Mouse (Mus musculus): Measurements from ENCODE around the gene Slc39a8. TPM values are rescaled to one million over a fixed set of nuclear protein-coding genes. Genes with fewer than 3 reads are reported as not detected.

Gene Slc39a8
- polyA plus RNA-seq (2015; fragmentation: Nextera tagmentation; extraction: Ambion mirVana), result 14.3 and 15.2 TPM in 2 replicates

- Histone ChIP-seq H3K27ac (replicated peaks) (peak within 1 kb of the TSS; percentile 51; the same call in 1 of the 2 replicates), H3K4me2 (replicated peaks) (peak within 1 kb of the TSS; percentile 90), H3K27me3 (no peaks in the 10 kb centered on the region), H3K36me3 (no peaks in the 10 kb centered on the region), H3K9me3 (replicated peaks) (no peaks in the 10 kb centered on the region), H3K4me3 (replicated peaks) (peak within 1 kb of the TSS; percentile 63), H3K4me1 (peaks cover 14% of the 10 kb centered on the region), H3K9ac (peak within 1 kb of the TSS; percentile 52)
- ATAC-seq (ENCODE audit: insufficient number of reproducible peaks, low FRiP score, low TSS enrichment, low read depth), result peak; percentile 87
- 2% methylated on average over 22 of the region's 22 CpGs for WGBS
Observed at GRCm38 (mm10) chr3:135825016-135825753, at the start of gene Slc39a8. Gene Slc39a8 (plus strand): TSS chr3:135825279.

- WGBS, result 75% methylated on average over 7 of the region's 7 CpGs
- no peaks in the 10 kb centered on the region for H3K27me3 ChIP-seq
- ATAC-seq (ENCODE audit: insufficient number of reproducible peaks, low FRiP score, low TSS enrichment, low read depth), result no peak
Observed at GRCm38 (mm10) chr3:135785065-135785464, 40.0 kb upstream of the Slc39a8 start.

GRCm38 (mm10) chr3:135796117-135796516 is 29.0 kb upstream of the Slc39a8 start:
- no peak overlapping the region for H3K9ac ChIP-seq
- H3K27ac ChIP-seq (replicated peaks), result no peak overlapping the region
- H3K27me3 ChIP-seq, result no peaks in the 10 kb centered on the region
- 92% methylated on average over 6 of the region's 6 CpGs for WGBS
- H3K36me3 ChIP-seq, result no peaks in the 10 kb centered on the region
- H3K9me3 ChIP-seq (replicated peaks), result no peaks in the 10 kb centered on the region
- no peak overlapping the region for H3K4me2 ChIP-seq (replicated peaks)
- ATAC-seq (ENCODE audit: insufficient number of reproducible peaks, low FRiP score, low TSS enrichment, low read depth), result no peak
- H3K4me3 ChIP-seq (replicated peaks), result no peak overlapping the region
- H3K4me1 ChIP-seq, result no peaks in the 10 kb centered on the region

More at GRCm38 (mm10) chr3:135785065-135785464, 40.0 kb upstream of the Slc39a8 start:
- Histone ChIP-seq H3K4me3 (replicated peaks) (no peak overlapping the region), H3K4me2 (replicated peaks) (no peak overlapping the region), H3K9me3 (replicated peaks) (no peaks in the 10 kb centered on the region), H3K4me1 (no peaks in the 10 kb centered on the region), H3K9ac (no peak overlapping the region), H3K36me3 (no peaks in the 10 kb centered on the region), H3K27ac (replicated peaks) (no peak overlapping the region)

GRCm38 (mm10) chr3:135798241-135798640 is 26.8 kb upstream of the Slc39a8 start:
- no peak overlapping the region for H3K27ac ChIP-seq (replicated peaks)
- no peaks in the 10 kb centered on the region for H3K9me3 ChIP-seq (replicated peaks)
- no peak overlapping the region for H3K4me2 ChIP-seq (replicated peaks)
- no peaks in the 10 kb centered on the region for H3K27me3 ChIP-seq
- no peak overlapping the region for H3K4me3 ChIP-seq (replicated peaks)
- H3K9ac ChIP-seq, result no peak overlapping the region
- no peak for ATAC-seq (ENCODE audit: insufficient number of reproducible peaks, low FRiP score, low TSS enrichment, low read depth)
- no peaks in the 10 kb centered on the region for H3K36me3 ChIP-seq
- whole genome bisulfite sequencing, result 39% methylated on average over 3 of the region's 3 CpGs
- H3K4me1 ChIP-seq, result no peaks in the 10 kb centered on the region

DNA sequence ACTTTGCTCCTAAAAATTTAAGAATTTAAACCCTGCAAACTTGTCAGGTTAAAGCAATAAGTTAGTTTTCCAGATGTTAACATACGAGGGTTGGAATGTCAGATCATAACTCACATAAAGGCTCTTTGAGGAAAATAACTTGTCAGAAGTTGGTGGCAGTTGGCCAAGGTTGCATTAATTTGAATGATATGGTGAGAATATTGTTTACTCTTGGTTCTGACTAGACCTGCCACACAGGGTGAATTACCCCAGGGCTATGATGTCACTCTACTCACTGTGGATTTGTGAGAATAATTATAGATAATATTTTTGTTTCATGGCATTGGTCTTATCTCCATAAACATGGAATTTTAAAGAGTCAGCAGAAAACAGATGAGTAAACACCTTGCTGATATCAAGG is 26.4 kb upstream of the Slc39a8 start:
- Histone ChIP-seq H3K27me3 (no peaks in the 10 kb centered on the region), H3K4me2 (replicated peaks) (no peak overlapping the region), H3K9ac (no peak overlapping the region), H3K4me1 (no peaks in the 10 kb centered on the region), H3K27ac (replicated peaks) (no peak overlapping the region), H3K9me3 (replicated peaks) (no peaks in the 10 kb centered on the region), H3K36me3 (no peaks in the 10 kb centered on the region), H3K4me3 (replicated peaks) (no peak overlapping the region)
- no peak for ATAC-seq (ENCODE audit: insufficient number of reproducible peaks, low FRiP score, low TSS enrichment, low read depth)
- 20% methylated on average over 1 of the region's 1 CpGs for WGBS

DNA sequence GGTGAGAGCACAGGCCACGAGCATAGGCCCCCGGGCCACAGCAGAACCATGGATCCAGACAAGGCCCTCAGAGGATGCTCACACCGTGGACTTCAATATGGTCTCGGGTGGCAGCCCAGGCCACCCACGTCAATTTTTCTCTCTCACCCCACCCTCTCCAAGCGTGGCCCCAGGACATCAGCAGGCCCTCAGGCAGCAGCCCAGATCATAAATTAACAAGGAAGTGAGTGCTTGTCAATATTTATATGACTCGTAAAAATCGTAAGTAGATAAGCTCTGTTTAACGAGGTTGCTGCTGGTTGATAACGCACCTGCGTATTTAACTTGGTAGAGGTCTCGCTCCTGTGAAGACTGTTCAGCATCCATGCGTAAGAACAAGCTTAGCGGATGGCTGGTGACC is 10.4 kb upstream of the Slc39a8 start:
- Histone ChIP-seq H3K4me3 (replicated peaks) (no peak overlapping the region), H3K9me3 (replicated peaks) (no peaks in the 10 kb centered on the region), H3K4me1 (no peaks in the 10 kb centered on the region), H3K9ac (no peak overlapping the region), H3K4me2 (replicated peaks) (no peak overlapping the region), H3K36me3 (no peaks in the 10 kb centered on the region), H3K27ac (replicated peaks) (no peak overlapping the region), H3K27me3 (no peaks in the 10 kb centered on the region)
- no peak for ATAC-seq (ENCODE audit: insufficient number of reproducible peaks, low FRiP score, low TSS enrichment, low read depth)
- 87% methylated on average over 14 of the region's 14 CpGs for WGBS

DNA sequence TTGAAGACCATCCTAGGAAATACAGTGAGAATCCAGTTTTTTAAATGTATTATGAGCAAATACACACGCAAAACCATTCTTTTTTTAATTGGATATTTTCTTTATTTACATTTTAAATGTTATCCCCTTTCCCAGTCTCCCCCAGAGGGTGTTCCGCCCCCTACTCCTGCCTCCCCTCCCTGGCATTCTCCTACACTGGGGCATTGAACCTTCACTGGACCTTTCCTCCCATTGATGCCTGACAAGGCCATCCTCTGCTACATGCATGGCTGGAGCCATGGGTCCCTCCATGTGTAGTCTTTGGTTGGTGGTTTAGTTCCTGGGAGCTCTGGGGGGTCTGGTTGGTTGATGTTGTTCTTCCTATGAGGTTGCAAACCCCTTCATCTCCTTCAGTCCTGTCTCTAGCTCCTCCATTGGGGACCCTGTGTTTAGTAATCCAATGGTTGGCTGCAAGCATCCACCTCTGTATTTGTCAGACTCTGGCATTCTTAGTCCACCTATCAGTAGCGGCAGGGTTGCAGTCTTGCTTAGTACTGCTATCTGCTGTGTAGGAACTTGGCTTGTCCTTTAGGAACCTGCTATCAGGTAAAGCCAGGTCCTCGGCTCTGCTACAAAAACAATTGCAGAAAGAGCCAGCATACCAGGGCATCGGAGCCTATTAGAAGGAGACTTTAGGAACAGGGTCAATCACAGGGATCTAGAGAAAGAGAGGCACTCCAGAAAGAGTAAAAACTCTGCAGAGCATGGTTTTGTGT is 8.9 kb upstream of the Slc39a8 start:
- Histone ChIP-seq H3K36me3 (no peaks in the 10 kb centered on the region), H3K27me3 (no peaks in the 10 kb centered on the region), H3K9me3 (replicated peaks) (no peaks in the 10 kb centered on the region), H3K4me1 (no peaks in the 10 kb centered on the region), H3K4me3 (replicated peaks) (no peak overlapping the region), H3K27ac (replicated peaks) (no peak overlapping the region), H3K4me2 (replicated peaks) (no peak overlapping the region), H3K9ac (no peak overlapping the region)
- 86% methylated on average over 5 of the region's 5 CpGs for WGBS
- no peak for ATAC-seq (ENCODE audit: insufficient number of reproducible peaks, low FRiP score, low TSS enrichment, low read depth)

DNA sequence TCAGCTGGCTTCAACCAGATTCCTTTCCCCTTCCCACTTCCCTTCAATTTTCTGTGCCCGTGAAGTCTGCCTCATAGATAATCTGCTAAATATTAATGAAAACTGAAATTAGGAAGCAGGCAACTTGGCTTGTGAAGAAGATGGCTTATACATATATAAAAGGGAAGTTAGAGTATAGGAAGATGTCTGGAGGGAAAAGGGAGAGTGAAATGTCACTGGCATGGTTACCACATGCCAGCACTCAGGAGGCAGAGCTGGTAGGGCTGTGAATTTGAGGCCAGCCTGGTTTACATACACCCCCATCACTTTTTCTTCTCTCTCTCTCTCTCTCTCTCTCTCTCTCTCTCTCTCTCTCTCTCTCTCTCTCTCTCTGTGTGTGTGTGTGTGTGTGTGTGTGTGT is 8.0 kb upstream of the Slc39a8 start:
- H3K4me1 ChIP-seq, result no peaks in the 10 kb centered on the region
- 55% methylated on average over 1 of the region's 1 CpGs for WGBS

DNA sequence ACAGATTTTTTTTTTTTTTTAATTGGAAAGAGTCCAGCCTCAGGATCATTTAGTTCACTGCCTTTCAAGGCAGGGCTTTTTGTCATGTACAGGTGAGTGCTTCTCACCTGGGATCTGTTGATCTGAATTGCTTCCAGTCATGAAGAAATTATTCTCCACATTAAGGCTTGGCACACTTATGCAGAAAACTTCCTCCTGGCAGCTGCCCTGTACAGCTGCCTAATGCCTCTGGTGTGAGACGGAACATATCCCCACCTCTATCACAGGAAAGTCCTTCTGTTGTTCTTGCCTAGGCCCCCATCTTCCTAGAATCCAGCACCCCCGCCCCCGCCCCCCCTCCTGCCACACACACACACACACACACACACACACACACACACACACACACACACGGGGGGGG is 643 bp upstream of the Slc39a8 start:
- Histone ChIP-seq H3K9me3 (replicated peaks) (no peaks in the 10 kb centered on the region), H3K4me1 (peaks cover 14% of the 10 kb centered on the region), H3K4me3 (replicated peaks) (no peak overlapping the region), H3K4me2 (replicated peaks) (peak overlapping the region; percentile 90; the same call in 1 of the 2 replicates), H3K27me3 (no peaks in the 10 kb centered on the region), H3K9ac (no peak overlapping the region), H3K36me3 (no peaks in the 10 kb centered on the region), H3K27ac (replicated peaks) (no peak overlapping the region)
- WGBS, result 20% methylated on average over 2 of the region's 4 CpGs
- ATAC-seq (ENCODE audit: insufficient number of reproducible peaks, low FRiP score, low TSS enrichment, low read depth), result no peak

More for the DNA sequence above, 8.0 kb upstream of the Slc39a8 start:
- Histone ChIP-seq H3K9me3 (replicated peaks) (no peaks in the 10 kb centered on the region), H3K27me3 (no peaks in the 10 kb centered on the region), H3K36me3 (no peaks in the 10 kb centered on the region), H3K4me2 (replicated peaks) (no peak overlapping the region), H3K27ac (replicated peaks) (no peak overlapping the region), H3K9ac (no peak overlapping the region), H3K4me3 (replicated peaks) (no peak overlapping the region)
- no peak for ATAC-seq (ENCODE audit: insufficient number of reproducible peaks, low FRiP score, low TSS enrichment, low read depth)

DNA sequence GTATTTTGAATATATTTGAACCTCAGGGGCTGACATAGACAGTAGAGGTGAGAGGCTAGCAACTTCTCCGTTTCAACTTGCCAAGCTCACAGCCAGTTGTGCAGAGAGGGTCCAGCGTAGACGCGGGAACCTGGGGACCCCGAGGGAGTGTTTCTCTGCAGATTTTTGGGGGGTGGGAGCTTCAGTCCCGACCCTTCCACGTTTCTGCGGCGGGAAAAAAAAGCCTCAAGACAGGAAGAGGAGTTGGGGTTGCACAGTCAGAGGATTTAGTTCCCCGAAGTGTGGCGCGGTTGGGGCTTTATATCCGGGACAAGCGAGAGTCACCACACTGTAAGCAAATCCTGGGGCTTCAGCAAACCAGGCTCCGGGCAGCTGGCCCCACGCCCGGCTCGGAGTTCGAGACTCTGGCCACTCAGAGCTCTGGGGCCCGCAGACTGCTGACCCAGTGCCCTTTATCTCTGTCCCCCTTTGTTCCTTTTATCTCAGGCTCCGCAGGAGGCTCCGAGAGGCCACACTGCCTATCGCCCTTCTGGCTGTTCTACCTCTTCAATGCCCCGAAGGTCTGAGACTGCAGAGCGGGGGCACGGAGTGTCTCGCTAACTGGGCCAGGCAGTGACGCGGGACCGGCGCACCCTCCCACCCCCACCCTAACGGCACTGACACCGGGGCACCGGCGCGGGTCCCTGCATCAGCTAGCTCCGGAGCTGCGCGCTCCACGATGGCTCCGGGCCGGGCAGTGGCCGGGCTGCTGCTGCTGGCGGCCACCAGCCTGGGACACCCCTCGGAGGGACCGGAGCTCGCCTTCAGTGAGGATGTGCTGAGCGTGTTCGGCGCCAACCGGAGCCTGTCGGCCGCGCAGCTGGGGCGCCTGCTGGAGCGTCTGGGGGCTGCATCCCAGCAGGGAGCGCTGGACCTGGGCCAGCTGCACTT is 940 bp downstream of the Slc39a8 start:
- peak overlapping the region; percentile 63 for H3K4me3 ChIP-seq (replicated peaks)
- peak overlapping the region; percentile 90 for H3K4me2 ChIP-seq (replicated peaks)
- no peaks in the 10 kb centered on the region for H3K36me3 ChIP-seq
- peak overlapping the region; percentile 52 for H3K9ac ChIP-seq
- peaks cover 14% of the 10 kb centered on the region for H3K4me1 ChIP-seq
- WGBS, result under 1% methylated on average over 48 of the region's 57 CpGs
- H3K27me3 ChIP-seq, result no peaks in the 10 kb centered on the region
- H3K27ac ChIP-seq (replicated peaks), result peak overlapping the region; percentile 51; the same call in 1 of the 2 replicates
- no peaks in the 10 kb centered on the region for H3K9me3 ChIP-seq (replicated peaks)
- ATAC-seq (ENCODE audit: insufficient number of reproducible peaks, low FRiP score, low TSS enrichment, low read depth), result peak; percentile 77

Measured in embryonic facial prominence, embryonic 15.5 days (tissue).